Mouse (Mus musculus): ENCODE measurements at regions not wholly inside any gene's neighbourhood (a gene's known extent, or its start where the extent isn't known, plus 50 kb on each side); places are given as distances from the start of the nearest gene placed in this dataset.

- TF ChIP-seq CTCF (IDR thresholded peaks at IDR 0.05; ENCODE audit: extremely low read depth, insufficient read depth, insufficient read length, insufficient replicate concordance) (no peak), POLR2A (IDR thresholded peaks at IDR 0.05; ENCODE audit: low read depth, low read length) (no peak)
Observed at GRCm38 (mm10) chr13:97428163-97428562, 187.3 kb downstream of the Enc1 start.
